Mouse (Mus musculus) heart, embryonic 14.5 days (tissue): ENCODE measurements around the gene Acot7. TPM values are rescaled to one million over a fixed set of nuclear protein-coding genes. Genes with fewer than 3 reads are reported as not detected.
A peak's percentile ranks its signal among the peaks of the same experiment; 100 is the strongest.

Source experiments
- ATAC-seq: fragments of 200-750 bp; cut with Nextera tagmentation; 2 replicates; pipeline ENCODE4 v1.8.0; 2017; ENCODE audit warnings: low read depth, moderate TSS enrichment; ENCODE audit not compliant: insufficient number of reproducible peaks, insufficient read depth, low FRiP score
- H3K27ac ChIP-seq, 2 experiments: fragments of 200-500 bp in 1 of 2; fragments of 300-500 bp in 1 of 2; sonication (generic) in 1 of 2; replicated peaks in 1 of 2; 2 replicates each; pipeline ENCODE4 v1.5.1; 2012 to 2014; ENCODE audit warnings: low read depth in 2 of 2, low read length in 2 of 2, control low read depth in 1 of 2, mild to moderate bottlenecking in 1 of 2, mixed read lengths in 1 of 2; ENCODE audit not compliant: control insufficient read depth in 1 of 2, insufficient read depth in 1 of 2
- H3K27me3 ChIP-seq: fragments of 300-500 bp; sonication (generic); 2 replicates; pipeline ENCODE4 v1.6.1; 2014; ENCODE audit warnings: mild to moderate bottlenecking, low read length, control low read depth; ENCODE audit not compliant: control insufficient read depth, insufficient read depth
- H3K36me3 ChIP-seq: fragments of 300-500 bp; sonication (generic); 2 replicates; pipeline ENCODE4 v1.6.1; 2014; ENCODE audit warnings: mild to moderate bottlenecking, control low read depth, low read length, mixed read lengths; ENCODE audit not compliant: control insufficient read depth, insufficient read depth
- H3K4me1 ChIP-seq, 2 experiments: fragments of 200-500 bp in 1 of 2; fragments of 300-500 bp in 1 of 2; sonication (generic) in 1 of 2; 2 replicates each; pipeline ENCODE4 v1.6.1; 2012 to 2014; ENCODE audit warnings: low read length in 2 of 2, control low read depth in 1 of 2, mixed read lengths in 1 of 2; ENCODE audit not compliant: control insufficient read depth in 2 of 2, insufficient read depth in 2 of 2
- H3K4me2 ChIP-seq: fragments of 300-500 bp; sonication (generic); 2 replicates; pipeline ENCODE4 v1.6.1; 2014; ENCODE audit warnings: mild to moderate bottlenecking, low read length
- H3K4me3 ChIP-seq, 2 experiments: fragments of 200-500 bp in 1 of 2; fragments of 300-500 bp in 1 of 2; sonication (generic) in 1 of 2; 2 replicates each; pipeline ENCODE4 v1.5.1; 2012 to 2014; ENCODE audit warnings: low read length in 2 of 2, mild to moderate bottlenecking in 2 of 2, control low read depth in 1 of 2, low read depth in 1 of 2, moderate library complexity in 1 of 2; ENCODE audit not compliant: control insufficient read depth in 1 of 2, insufficient read depth in 1 of 2
- H3K9ac ChIP-seq: fragments of 300-500 bp; sonication (generic); 2 replicates; pipeline ENCODE4 v1.6.1; 2014; ENCODE audit warnings: mild to moderate bottlenecking, low read length
- H3K9me3 ChIP-seq: fragments of 300-500 bp; sonication (generic); 2 replicates; pipeline ENCODE4 v1.6.1; 2016; ENCODE audit warnings: low read length, control low read depth; ENCODE audit not compliant: control insufficient read depth
- WGBS: fragments of 180-500 bp; shearing (Covaris S2); extraction: QIAGEN DNeasy Blood & Tissue Kit; methylation state at CpG from one replicate; pipeline ENCODE4 v1.1.7; 2014; 5-methylcytosine and 5-hydroxymethylcytosine counted together
- polyA plus RNA-seq: library from polyadenylated mRNA; unstranded; fragments of >200 nt; fragmentation: Nextera tagmentation; extraction: Ambion mirVana; gene quantifications from 2 replicates; pipeline ENCODE4 v1.2.1, GENCODE M21; 2014

The Acot7 gene
- polyA plus RNA-seq, 1 experiment from 2014 or later, result 72.9 TPM

DNA sequence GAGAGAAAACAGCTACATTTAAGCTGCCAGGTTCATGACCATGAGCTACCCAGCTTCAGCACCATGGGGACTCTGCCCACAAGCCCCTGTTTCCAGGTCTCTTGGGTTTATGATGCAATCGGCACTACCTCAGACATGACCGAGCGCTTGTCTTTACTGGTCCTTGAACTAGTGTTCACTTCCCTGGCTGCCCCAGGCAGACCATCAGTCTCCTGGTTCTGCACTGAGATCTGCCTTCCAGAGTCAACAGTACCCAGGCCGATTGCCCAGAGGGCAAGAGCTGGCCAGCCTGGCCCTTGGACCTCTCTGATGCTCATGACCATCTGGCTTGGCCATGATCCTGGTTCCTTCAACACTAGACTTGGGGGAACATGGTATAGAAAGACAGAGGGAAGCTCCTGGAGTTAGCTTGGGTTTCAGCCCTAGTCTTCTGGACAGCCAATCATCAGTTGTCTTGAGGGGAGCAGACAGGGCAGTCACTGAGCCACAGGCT is 54.5 kb downstream of the Acot7 start:
- no peak overlapping the region for H3K4me2 ChIP-seq
- H3K4me3 ChIP-seq, result no peak overlapping the region
- H3K27ac ChIP-seq, result no peak overlapping the region
- H3K9ac ChIP-seq, result no peak overlapping the region
- WGBS, result 93% methylated on average over 4 of the region's 4 CpGs
- ATAC-seq, result no peak
- H3K27me3 ChIP-seq, result no peaks in the 10 kb centered on the region
- no peaks in the 10 kb centered on the region for H3K9me3 ChIP-seq
- H3K4me1 ChIP-seq, result peaks cover 0 to 4% of the 10 kb centered on the region in 2 experiments; a peak in 1 of 4 replicates
- peaks cover 61% of the 10 kb centered on the region for H3K36me3 ChIP-seq

DNA sequence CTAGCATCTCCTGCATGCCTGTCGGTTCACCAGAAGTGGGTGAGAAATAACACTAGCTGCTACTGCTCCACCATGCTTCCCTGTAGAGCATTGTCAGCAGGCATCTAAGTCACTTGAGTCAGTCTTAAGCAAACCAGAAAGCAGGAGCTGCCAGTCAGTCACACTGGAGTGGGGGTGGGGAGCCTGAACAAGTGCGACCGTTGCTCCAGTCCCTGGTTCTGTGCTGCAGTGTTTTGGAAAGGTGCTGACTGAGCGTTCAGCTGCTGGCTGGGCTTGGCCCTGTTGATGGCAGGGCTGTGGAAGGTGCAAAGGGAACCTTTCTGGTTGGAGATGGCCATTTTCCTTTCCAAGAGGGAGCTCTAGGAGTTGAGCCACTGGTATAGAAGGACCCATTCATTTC is 62.0 kb downstream of the Acot7 start:
- Histone ChIP-seq H3K27ac (no peak overlapping the region), H3K4me1 (peaks cover 30 to 40% of the 10 kb centered on the region in 2 experiments), H3K27me3 (no peaks in the 10 kb centered on the region), H3K4me2 (no peak overlapping the region), H3K9me3 (no peaks in the 10 kb centered on the region), H3K4me3 (no peak overlapping the region), H3K36me3 (peaks cover 54% of the 10 kb centered on the region), H3K9ac (no peak overlapping the region)
- WGBS, result 30% methylated on average over 4 of the region's 4 CpGs
- no peak for ATAC-seq

DNA sequence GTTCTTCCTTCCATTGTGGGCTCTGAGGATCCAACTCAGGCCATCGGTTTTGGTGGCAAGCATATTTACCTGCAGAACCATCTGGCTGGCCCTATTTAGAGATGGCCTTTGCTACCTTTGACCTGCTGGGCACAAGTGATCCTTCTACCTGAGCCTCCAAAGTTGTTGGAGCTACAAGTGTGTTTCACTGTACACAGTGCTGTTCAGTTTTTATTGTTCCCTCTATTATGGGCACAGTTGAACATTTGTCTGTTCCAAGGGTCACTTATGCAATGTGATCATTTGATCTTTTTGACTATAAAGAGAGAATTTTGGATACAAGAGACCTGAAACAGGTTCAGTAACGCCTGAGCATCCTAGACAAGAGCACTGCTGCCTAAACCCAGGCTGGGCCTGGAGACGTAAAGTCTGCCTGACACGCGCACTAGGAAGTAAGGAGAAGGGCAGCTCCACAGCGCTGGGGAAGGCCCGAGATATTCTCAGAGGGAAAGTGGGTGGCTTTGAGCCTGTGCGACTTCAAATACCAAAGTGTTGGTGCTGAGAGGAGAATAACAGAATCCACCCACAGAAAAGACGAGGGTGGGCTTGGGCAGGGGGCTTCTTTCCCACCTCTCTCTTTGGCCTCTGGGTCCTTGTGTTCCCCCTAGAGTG is 65.4 kb downstream of the Acot7 start:
- ATAC-seq, result no peak
- no peak overlapping the region for H3K4me3 ChIP-seq
- H3K9ac ChIP-seq, result no peak overlapping the region
- H3K36me3 ChIP-seq, result peaks cover 21% of the 10 kb centered on the region
- no peak overlapping the region for H3K4me2 ChIP-seq
- no peak overlapping the region for H3K27ac ChIP-seq
- H3K27me3 ChIP-seq, result no peaks in the 10 kb centered on the region
- no peaks in the 10 kb centered on the region for H3K9me3 ChIP-seq
- peaks cover 53 to 69% of the 10 kb centered on the region in 2 experiments for H3K4me1 ChIP-seq
- 72% methylated on average over 9 of the region's 9 CpGs for WGBS

DNA sequence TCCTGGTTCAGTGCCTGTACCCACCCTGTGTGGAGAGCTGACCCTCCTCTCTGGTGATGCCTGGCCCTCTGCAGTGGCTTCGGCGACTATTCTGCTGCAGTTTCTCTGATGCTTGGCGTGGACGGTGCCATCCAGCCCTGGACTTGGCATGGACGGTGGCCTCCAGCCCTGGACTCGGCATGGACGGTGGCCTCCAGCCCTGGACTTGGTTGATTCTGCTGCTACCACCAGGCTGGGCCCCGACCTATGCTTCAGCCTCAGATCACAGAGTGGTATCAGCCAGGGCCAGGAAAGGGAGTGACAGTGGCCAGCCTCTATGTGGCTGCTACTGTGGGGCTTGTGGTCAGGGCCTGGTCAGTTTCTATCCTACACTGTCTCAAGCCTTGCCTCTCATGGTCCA is 66.0 kb downstream of the Acot7 start:
- Histone ChIP-seq H3K9me3 (no peaks in the 10 kb centered on the region), H3K4me2 (no peak overlapping the region), H3K4me3 (no peak overlapping the region), H3K4me1 (peaks cover 51 to 63% of the 10 kb centered on the region in 2 experiments), H3K36me3 (peaks cover 15% of the 10 kb centered on the region; the same call in 1 of the 2 replicates), H3K9ac (peak overlapping the region; percentile 18; the same call in 1 of the 2 replicates), H3K27me3 (no peaks in the 10 kb centered on the region), H3K27ac (peak overlapping the region in 1 of 2 experiments; percentile 94; a peak in 2 of 4 replicates)
- 91% methylated on average over 8 of the region's 8 CpGs for whole genome bisulfite sequencing
- ATAC-seq, result no peak

DNA sequence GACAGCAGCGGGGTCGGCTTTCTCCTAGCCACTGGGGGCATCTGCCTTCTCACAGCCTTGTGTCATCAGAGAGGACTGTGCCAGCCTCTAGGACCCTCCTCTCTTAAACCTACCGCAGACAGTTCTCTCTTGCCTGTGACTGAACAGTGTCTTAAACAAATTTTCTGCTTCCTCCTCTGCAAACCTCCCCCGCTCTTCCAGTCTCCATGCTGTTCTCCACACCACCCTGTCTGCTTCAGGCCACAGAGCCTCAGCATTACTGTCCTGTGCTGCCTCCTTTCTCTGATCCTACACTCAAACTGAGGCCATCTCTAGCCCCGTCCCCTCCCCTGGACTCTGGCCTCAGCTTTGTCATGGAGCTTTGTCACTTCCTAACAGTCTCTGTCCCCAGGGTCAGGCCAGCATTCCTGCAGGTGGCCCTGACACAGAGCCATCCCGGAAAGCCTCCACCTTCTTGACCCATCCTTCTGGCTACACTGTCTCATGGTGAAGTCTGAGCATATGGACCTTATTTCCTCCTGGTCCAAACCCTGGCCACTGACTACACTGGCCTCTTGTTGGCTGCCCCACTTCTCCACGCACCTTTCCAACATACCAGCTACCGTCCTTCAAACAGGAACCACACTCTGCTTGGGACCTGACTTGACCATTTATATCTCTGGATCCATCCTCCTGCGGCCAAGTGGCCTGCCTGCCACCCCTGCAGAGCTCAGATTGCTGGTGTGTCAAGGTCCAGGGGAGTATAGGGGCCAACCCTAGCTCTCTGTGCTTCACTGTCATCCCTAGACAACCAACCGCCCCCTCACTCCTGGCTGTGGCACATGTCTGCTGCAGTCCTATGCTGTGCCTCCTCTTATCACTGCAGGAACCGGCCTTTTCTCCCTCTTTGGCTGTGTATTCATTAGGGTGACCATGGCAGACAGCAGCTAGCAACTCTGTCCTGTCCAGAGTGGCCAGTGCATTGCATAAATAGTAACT is 66.9 kb downstream of the Acot7 start:
- no peak for ATAC-seq
- no peaks in the 10 kb centered on the region for H3K9me3 ChIP-seq
- peaks cover 14% of the 10 kb centered on the region for H3K36me3 ChIP-seq
- peak overlapping the region; percentile 44 for H3K9ac ChIP-seq
- H3K4me1 ChIP-seq, result peaks cover 51 to 58% of the 10 kb centered on the region in 2 experiments
- H3K27ac ChIP-seq, result peak overlapping the region; percentile 79 to 94
- 59% methylated on average over 11 of the region's 11 CpGs for WGBS
- no peaks in the 10 kb centered on the region for H3K27me3 ChIP-seq
- H3K4me3 ChIP-seq, result no peak overlapping the region
- no peak overlapping the region for H3K4me2 ChIP-seq

DNA sequence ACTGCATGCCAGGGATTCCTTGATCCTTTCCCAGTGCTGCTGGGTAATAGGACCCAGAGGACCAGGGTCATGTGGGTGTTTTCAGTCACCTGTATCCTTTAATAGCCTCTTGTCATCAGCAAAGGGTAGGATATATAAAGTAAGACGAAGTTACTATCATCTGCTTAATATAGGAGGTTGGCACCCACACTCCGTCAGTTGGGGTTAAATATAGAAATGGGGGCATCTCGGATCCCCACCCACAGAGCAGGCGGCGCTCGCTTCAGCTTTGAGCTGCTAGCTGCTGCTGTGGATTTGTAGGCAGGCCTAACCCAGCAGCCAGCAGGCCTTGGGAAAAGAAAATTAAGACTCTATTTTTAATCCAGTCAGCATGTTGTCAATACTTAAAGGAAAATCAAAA is 68.1 kb downstream of the Acot7 start:
- H3K4me1 ChIP-seq, result peaks cover 42 to 50% of the 10 kb centered on the region in 2 experiments
- peak overlapping the region; percentile 12; the same call in 1 of the 2 replicates for H3K4me2 ChIP-seq
- no peaks in the 10 kb centered on the region for H3K27me3 ChIP-seq
- peak overlapping the region; percentile 57; the same call in 1 of the 2 replicates for H3K9ac ChIP-seq
- WGBS, result 14% methylated on average over 6 of the region's 6 CpGs
- H3K27ac ChIP-seq, result peak overlapping the region; percentile 79 to 94
- no peak overlapping the region for H3K4me3 ChIP-seq
- H3K9me3 ChIP-seq, result no peaks in the 10 kb centered on the region
- H3K36me3 ChIP-seq, result peaks cover 11% of the 10 kb centered on the region
- peak; percentile 58 for ATAC-seq

DNA sequence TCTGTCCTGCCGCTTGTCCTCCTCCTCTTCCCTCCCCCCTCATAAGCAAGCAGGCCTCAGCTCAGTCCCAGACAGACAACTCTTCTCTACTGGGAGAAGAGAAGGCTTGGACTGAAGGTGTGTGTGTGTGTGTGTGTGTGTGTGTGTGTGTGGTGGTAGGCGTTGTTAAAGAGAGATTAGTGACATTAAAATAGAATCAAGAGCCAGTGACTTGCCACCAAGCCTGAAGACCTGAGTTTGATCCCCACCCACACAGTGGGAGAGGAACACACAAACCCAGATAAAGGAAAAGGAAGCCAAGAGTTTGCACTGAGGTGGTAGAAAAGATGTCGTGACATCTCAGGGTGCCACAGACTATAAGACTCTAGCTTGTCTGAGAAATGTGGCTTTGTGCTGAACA is 69.3 kb downstream of the Acot7 start:
- Histone ChIP-seq H3K9ac (peak overlapping the region; percentile 57), H3K27ac (peak overlapping the region; percentile 79 to 94), H3K4me2 (no peak overlapping the region), H3K4me1 (peaks cover 38 to 55% of the 10 kb centered on the region in 2 experiments), H3K36me3 (peaks cover 6% of the 10 kb centered on the region; the same call in 1 of the 2 replicates), H3K4me3 (no peak overlapping the region), H3K27me3 (no peaks in the 10 kb centered on the region), H3K9me3 (no peaks in the 10 kb centered on the region)
- 39% methylated on average over 3 of the region's 3 CpGs for WGBS
- no peak for ATAC-seq
